Mouse (Mus musculus): Measurements from ENCODE around the gene Zswim3. TPM values are rescaled to one million over a fixed set of nuclear protein-coding genes. Genes with fewer than 3 reads are reported as not detected.
A peak's percentile ranks its signal among the peaks of the same experiment; 100 is the strongest.

Gene Zswim3
- polyA plus RNA-seq, 1 experiment from 2014 or later, result 7.2 TPM

DNA sequence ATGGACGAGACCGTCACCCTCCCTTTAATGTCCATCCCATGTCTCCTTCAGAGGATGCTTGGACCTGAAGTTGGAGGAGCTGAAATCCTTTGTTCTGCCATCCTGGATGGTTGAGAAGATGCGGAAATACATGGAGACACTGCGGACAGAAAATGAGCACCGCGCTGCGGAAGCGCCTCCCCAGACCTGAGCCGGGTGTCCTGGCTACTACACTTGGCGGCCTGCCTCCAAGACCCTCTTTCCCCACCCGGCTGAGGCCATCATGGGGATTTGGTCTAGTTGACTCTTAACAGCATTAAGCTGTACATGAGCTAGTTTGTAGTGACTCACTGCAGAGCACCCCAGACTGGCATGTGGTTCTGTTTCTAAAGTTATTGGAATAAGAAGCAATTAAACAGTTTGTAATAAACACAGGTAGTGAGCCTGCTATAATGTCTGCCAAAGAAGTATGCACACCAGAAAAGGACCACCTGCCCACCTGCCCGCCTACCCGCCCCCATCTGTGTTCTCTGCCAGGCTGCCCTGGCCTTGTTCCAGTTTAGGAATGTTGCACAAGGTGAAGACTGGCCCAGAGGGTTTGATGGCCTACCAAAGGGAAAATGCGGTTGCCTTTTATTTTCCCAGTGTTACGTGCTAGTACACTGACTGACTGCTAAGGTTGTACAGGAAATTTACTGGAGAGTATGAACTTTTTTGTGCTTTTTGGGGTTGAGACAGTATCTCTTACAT, 36.9 kb upstream of the Zswim3 start:
- H3K27me3 ChIP-seq (ENCODE audit: control insufficient read depth, insufficient read depth, low read length), result no peaks in the 10 kb centered on the region
- peaks cover 35% of the 10 kb centered on the region for H3K36me3 ChIP-seq (ENCODE audit: control insufficient read depth, insufficient read depth, low read length)
- no peak overlapping the region for H3K4me2 ChIP-seq
- H3K9me3 ChIP-seq (replicated peaks; ENCODE audit: control insufficient read depth, low read length), result no peaks in the 10 kb centered on the region
- peak overlapping the region; percentile 24; the same call in 1 of the 2 replicates for H3K27ac ChIP-seq (ENCODE audit: low read depth, low read length)
- ATAC-seq (replicated peaks; ENCODE audit: insufficient number of reproducible peaks, low FRiP score, low TSS enrichment), result no peak
- no peak overlapping the region for H3K9ac ChIP-seq (ENCODE audit: low read depth, low read length)
- H3K4me1 ChIP-seq (ENCODE audit: control insufficient read depth, insufficient read depth, low read length), result peaks cover 20% of the 10 kb centered on the region
- 93% methylated on average over 15 of the region's 15 CpGs for WGBS (ENCODE audit: insufficient replicate concordance)
- H3K4me3 ChIP-seq (ENCODE audit: low read depth, low read length), result no peak overlapping the region

DNA sequence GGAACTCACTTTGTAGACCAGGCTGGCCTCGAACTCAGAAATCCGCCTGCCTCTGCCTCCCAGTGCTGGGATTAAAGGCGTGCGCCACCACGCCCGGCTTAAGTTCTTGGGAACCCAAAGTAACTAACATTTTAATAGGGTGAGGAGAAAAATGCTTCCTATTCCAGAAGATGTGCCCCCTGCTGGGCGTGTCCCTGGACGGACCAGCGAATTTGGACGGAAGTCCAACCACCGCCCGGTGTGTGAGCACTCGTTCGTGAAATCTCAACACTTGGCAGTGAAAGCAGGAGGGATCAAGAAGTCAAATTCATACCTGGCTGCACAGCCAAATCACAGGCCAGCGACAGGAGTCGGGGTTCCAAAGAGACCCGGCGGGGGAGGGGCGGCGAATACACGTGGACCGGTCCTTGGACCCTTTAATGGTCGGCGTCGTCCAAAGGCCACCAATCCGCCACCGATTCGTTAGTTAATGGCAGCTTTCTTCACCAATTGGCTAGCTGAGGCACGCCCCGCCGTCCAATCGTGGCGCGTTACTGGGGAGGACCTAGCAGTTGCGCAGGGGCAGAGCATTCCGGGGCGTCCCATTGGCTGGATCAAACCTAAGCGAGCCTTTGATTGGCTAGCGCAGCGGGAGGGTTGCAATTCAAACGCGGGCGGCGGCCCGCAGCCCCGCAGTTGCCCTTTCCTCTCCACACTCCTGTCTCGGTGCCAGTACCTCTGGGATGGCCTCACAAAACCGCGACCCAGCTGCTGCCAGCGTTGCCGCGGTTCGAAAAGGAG, 35.5 kb upstream of the Zswim3 start, which contains the start of gene Ube2c:
TSS of gene Ube2c (plus strand) at position 641 of the 780 bp plus-strand sequence.
- peak; percentile 99 for ATAC-seq (replicated peaks; ENCODE audit: insufficient number of reproducible peaks, low FRiP score, low TSS enrichment)
- peak within 1 kb of the TSS; percentile 77 for H3K27ac ChIP-seq (ENCODE audit: low read depth, low read length)
- H3K27me3 ChIP-seq (ENCODE audit: control insufficient read depth, insufficient read depth, low read length), result no peaks in the 10 kb centered on the region
- H3K36me3 ChIP-seq (ENCODE audit: control insufficient read depth, insufficient read depth, low read length), result peaks cover 29% of the 10 kb centered on the region
- under 1% methylated on average over 52 of the region's 53 CpGs for WGBS (ENCODE audit: insufficient replicate concordance)
- H3K9ac ChIP-seq (ENCODE audit: low read depth, low read length), result peak within 1 kb of the TSS; percentile 86
- H3K4me3 ChIP-seq (ENCODE audit: low read depth, low read length), result peak within 1 kb of the TSS; percentile 75
- no peaks in the 10 kb centered on the region for H3K9me3 ChIP-seq (replicated peaks; ENCODE audit: control insufficient read depth, low read length)
- peaks cover 20% of the 10 kb centered on the region for H3K4me1 ChIP-seq (ENCODE audit: control insufficient read depth, insufficient read depth, low read length)
- H3K4me2 ChIP-seq, result peak within 1 kb of the TSS; percentile 78

DNA sequence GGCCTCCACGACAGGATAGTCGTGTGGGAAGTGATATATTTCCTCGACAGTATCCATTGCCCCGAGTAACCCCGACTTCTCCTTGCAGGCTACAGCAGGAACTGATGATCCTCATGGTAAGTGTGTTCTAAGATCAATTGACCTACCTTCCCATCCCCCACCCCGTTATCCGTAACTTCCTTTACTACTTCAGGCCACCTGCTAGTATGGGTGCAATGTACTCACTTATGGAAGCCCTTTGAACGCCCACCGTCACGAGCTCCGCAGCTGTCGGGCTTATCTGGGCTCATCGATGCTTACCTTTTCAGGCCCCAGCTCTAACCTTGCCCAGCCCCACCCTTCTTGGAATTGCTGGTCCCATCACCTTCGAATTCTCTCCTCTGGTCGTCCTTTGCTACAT, 34.6 kb upstream of the Zswim3 start:
- Histone ChIP-seq H3K4me3 (ENCODE audit: low read depth, low read length) (peak overlapping the region; percentile 75), H3K9me3 (replicated peaks; ENCODE audit: control insufficient read depth, low read length) (no peaks in the 10 kb centered on the region), H3K4me1 (ENCODE audit: control insufficient read depth, insufficient read depth, low read length) (peaks cover 20% of the 10 kb centered on the region), H3K36me3 (ENCODE audit: control insufficient read depth, insufficient read depth, low read length) (peaks cover 29% of the 10 kb centered on the region), H3K27ac (ENCODE audit: low read depth, low read length) (peak overlapping the region; percentile 76), H3K27me3 (ENCODE audit: control insufficient read depth, insufficient read depth, low read length) (no peaks in the 10 kb centered on the region), H3K9ac (ENCODE audit: low read depth, low read length) (peak overlapping the region; percentile 86), H3K4me2 (peak overlapping the region; percentile 78)
- ATAC-seq (replicated peaks; ENCODE audit: insufficient number of reproducible peaks, low FRiP score, low TSS enrichment), result no peak
- WGBS (ENCODE audit: insufficient replicate concordance), result 4% methylated on average over 15 of the region's 15 CpGs

DNA sequence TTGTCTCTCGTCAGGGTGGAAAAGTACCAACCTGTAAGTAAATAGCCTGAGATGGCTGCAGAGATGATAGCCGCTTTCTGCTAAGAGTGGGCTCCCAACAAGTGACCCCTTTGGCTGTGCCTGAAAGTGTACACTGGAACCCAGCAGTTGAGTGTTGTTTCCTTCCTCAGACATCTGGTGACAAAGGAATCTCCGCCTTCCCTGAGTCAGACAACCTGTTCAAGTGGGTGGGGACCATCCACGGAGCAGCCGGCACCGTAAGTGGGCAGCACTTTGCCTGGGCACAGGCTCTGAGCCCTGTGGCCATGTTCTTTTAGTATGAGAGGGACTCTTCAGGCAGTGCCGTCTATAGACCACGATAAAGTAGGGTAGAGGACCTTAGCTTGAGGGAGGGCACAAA, 33.8 kb upstream of the Zswim3 start:
- H3K27ac ChIP-seq (ENCODE audit: low read depth, low read length), result peak overlapping the region; percentile 50; the same call in 1 of the 2 replicates
- no peaks in the 10 kb centered on the region for H3K9me3 ChIP-seq (replicated peaks; ENCODE audit: control insufficient read depth, low read length)
- H3K9ac ChIP-seq (ENCODE audit: low read depth, low read length), result peak overlapping the region; percentile 86
- 68% methylated on average over 8 of the region's 8 CpGs for WGBS (ENCODE audit: insufficient replicate concordance)
- no peak for ATAC-seq (replicated peaks; ENCODE audit: insufficient number of reproducible peaks, low FRiP score, low TSS enrichment)
- H3K36me3 ChIP-seq (ENCODE audit: control insufficient read depth, insufficient read depth, low read length), result peaks cover 25% of the 10 kb centered on the region
- H3K27me3 ChIP-seq (ENCODE audit: control insufficient read depth, insufficient read depth, low read length), result no peaks in the 10 kb centered on the region
- H3K4me1 ChIP-seq (ENCODE audit: control insufficient read depth, insufficient read depth, low read length), result peaks cover 20% of the 10 kb centered on the region
- H3K4me2 ChIP-seq, result peak overlapping the region; percentile 78
- H3K4me3 ChIP-seq (ENCODE audit: low read depth, low read length), result peak overlapping the region; percentile 75

DNA sequence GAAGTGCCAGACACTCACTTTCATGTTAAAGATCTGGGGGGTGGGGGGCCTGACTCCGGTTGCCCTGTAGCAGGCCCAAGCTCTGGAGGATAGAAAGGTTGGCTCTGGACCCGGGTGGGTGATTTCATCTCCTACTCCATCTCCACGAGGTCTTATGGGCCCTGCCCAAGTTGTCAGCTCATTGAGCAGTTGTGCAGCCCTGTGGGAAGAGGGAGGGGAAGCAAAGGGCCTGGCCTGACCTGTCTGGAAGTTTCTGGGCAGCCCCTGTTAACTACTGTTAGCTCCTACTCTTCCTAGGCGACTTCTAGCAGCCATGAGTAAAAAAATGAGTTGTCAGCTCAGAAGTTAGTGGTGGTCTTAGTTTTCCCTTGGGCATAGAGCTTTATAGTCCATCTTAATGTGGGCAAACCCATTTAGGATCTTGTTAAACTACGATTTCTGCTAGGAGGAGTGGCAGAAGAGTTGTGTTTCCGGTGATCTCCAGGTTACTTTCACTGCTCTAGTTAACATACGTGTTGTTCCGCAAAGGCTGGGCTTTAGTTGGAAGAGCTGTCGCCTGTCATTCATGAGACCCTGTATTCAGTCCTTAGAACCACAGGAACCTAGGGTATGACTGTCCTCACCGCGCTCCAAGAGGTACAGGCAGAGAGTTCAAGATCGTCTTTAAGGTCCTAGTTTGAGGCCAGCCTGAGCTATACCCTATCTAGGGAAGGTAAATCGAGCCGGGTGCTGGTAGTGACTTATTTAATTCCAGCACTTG, 31.5 kb upstream of the Zswim3 start:
- no peak for ATAC-seq (replicated peaks; ENCODE audit: insufficient number of reproducible peaks, low FRiP score, low TSS enrichment)
- H3K9me3 ChIP-seq (replicated peaks; ENCODE audit: control insufficient read depth, low read length), result no peaks in the 10 kb centered on the region
- no peak overlapping the region for H3K4me2 ChIP-seq
- H3K27ac ChIP-seq (ENCODE audit: low read depth, low read length), result 0 out of 2 replicates have a peak overlapping the region, but pooled peaks have one; percentile 17
- peaks cover 7% of the 10 kb centered on the region for H3K27me3 ChIP-seq (ENCODE audit: control insufficient read depth, insufficient read depth, low read length)
- no peak overlapping the region for H3K9ac ChIP-seq (ENCODE audit: low read depth, low read length)
- H3K4me1 ChIP-seq (ENCODE audit: control insufficient read depth, insufficient read depth, low read length), result peaks cover 20% of the 10 kb centered on the region
- H3K36me3 ChIP-seq (ENCODE audit: control insufficient read depth, insufficient read depth, low read length), result peaks cover 13% of the 10 kb centered on the region
- 73% methylated on average over 14 of the region's 14 CpGs for WGBS (ENCODE audit: insufficient replicate concordance)
- H3K4me3 ChIP-seq (ENCODE audit: low read depth, low read length), result no peak overlapping the region

DNA sequence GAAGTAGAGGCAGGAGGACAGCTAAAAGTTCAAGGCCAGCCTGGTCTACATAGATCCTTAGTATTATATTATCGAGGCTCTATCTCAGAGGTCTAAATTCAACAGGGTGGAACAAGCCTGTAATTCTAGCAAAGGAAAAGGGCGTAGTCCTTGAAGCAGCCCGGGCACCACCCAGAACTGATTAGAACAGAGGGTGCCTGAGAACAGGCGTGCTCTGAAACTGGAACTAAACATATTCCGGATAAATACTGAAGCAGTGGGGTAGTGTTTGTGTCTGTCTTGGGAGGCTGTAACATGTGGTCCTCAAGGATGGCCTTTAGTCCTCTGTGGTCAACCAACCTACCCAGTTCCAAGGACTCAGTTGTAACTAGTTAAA, 30.9 kb upstream of the Zswim3 start:
- H3K4me1 ChIP-seq (ENCODE audit: control insufficient read depth, insufficient read depth, low read length), result peaks cover 20% of the 10 kb centered on the region
- H3K36me3 ChIP-seq (ENCODE audit: control insufficient read depth, insufficient read depth, low read length), result peaks cover 13% of the 10 kb centered on the region
- no peak overlapping the region for H3K27ac ChIP-seq (ENCODE audit: low read depth, low read length)
- H3K9ac ChIP-seq (ENCODE audit: low read depth, low read length), result no peak overlapping the region
- WGBS (ENCODE audit: insufficient replicate concordance), result 69% methylated on average over 5 of the region's 5 CpGs
- H3K4me3 ChIP-seq (ENCODE audit: low read depth, low read length), result no peak overlapping the region
- H3K27me3 ChIP-seq (ENCODE audit: control insufficient read depth, insufficient read depth, low read length), result peaks cover 7% of the 10 kb centered on the region
- H3K4me2 ChIP-seq, result no peak overlapping the region
- ATAC-seq (replicated peaks; ENCODE audit: insufficient number of reproducible peaks, low FRiP score, low TSS enrichment), result no peak
- H3K9me3 ChIP-seq (replicated peaks; ENCODE audit: control insufficient read depth, low read length), result no peaks in the 10 kb centered on the region

DNA sequence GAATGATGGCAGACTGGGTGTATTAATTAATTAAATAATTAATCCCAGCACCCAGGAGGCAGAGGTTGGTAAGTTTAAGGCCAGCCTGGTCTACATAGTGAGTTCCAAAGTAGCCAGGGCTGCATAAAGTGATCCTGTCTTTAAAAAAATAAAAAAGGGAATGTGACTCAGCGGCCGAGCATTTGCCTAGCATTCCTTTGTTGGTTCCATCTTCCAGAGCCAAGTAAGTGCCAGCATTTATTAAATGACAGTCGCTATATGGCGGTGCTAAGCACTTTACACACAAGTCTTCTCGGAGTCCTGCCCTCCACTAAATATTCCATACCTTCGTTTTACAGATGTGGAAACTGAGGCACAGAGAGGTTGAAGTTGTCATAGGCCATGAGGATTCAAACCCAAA, 28.8 kb upstream of the Zswim3 start:
- Histone ChIP-seq H3K27me3 (ENCODE audit: control insufficient read depth, insufficient read depth, low read length) (peaks cover 7% of the 10 kb centered on the region), H3K27ac (ENCODE audit: low read depth, low read length) (no peak overlapping the region), H3K4me1 (ENCODE audit: control insufficient read depth, insufficient read depth, low read length) (peaks cover 10% of the 10 kb centered on the region), H3K4me2 (no peak overlapping the region), H3K36me3 (ENCODE audit: control insufficient read depth, insufficient read depth, low read length) (peaks cover 13% of the 10 kb centered on the region), H3K9me3 (replicated peaks; ENCODE audit: control insufficient read depth, low read length) (no peaks in the 10 kb centered on the region), H3K9ac (ENCODE audit: low read depth, low read length) (no peak overlapping the region), H3K4me3 (ENCODE audit: low read depth, low read length) (no peak overlapping the region)
- no peak for ATAC-seq (replicated peaks; ENCODE audit: insufficient number of reproducible peaks, low FRiP score, low TSS enrichment)
- 80% methylated on average over 6 of the region's 6 CpGs for WGBS (ENCODE audit: insufficient replicate concordance)

DNA sequence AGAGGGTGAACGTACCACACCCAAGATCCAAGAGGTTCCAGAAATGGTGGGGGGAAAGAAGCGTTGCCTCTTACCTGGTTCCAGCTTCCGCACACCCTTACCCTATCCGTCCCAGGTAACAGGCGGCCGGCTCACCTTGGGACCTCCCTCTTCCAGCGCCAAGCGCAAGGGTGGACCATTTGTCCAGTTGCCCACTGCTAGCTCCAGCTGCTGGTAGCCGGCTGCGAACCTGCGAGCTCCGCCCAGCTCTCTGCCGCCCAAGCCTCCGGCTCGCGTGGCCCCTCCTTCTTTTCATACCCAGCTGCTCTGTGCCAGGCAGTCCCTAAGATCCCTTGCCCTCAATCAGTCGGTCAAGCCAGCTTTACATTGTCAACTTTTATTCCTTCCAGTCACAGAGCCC, 28.1 kb upstream of the Zswim3 start:
- Histone ChIP-seq H3K4me2 (no peak overlapping the region), H3K27ac (ENCODE audit: low read depth, low read length) (no peak overlapping the region), H3K36me3 (ENCODE audit: control insufficient read depth, insufficient read depth, low read length) (peaks cover 7% of the 10 kb centered on the region), H3K4me1 (ENCODE audit: control insufficient read depth, insufficient read depth, low read length) (peaks cover 3% of the 10 kb centered on the region), H3K27me3 (ENCODE audit: control insufficient read depth, insufficient read depth, low read length) (peaks cover 7% of the 10 kb centered on the region), H3K4me3 (ENCODE audit: low read depth, low read length) (no peak overlapping the region), H3K9me3 (replicated peaks; ENCODE audit: control insufficient read depth, low read length) (no peaks in the 10 kb centered on the region), H3K9ac (ENCODE audit: low read depth, low read length) (no peak overlapping the region)
- ATAC-seq (replicated peaks; ENCODE audit: insufficient number of reproducible peaks, low FRiP score, low TSS enrichment), result no peak
- 56% methylated on average over 17 of the region's 17 CpGs for WGBS (ENCODE audit: insufficient replicate concordance)

Measured in heart, embryonic 11.5 days (tissue).